Mouse (Mus musculus): ENCODE data around the gene Cds1. TPM values are rescaled to one million over a fixed set of nuclear protein-coding genes. Genes with fewer than 3 reads are reported as not detected.

The Cds1 gene
- polyA plus RNA-seq, 1 experiment from 2014 or later, result 4.0 TPM

DNA sequence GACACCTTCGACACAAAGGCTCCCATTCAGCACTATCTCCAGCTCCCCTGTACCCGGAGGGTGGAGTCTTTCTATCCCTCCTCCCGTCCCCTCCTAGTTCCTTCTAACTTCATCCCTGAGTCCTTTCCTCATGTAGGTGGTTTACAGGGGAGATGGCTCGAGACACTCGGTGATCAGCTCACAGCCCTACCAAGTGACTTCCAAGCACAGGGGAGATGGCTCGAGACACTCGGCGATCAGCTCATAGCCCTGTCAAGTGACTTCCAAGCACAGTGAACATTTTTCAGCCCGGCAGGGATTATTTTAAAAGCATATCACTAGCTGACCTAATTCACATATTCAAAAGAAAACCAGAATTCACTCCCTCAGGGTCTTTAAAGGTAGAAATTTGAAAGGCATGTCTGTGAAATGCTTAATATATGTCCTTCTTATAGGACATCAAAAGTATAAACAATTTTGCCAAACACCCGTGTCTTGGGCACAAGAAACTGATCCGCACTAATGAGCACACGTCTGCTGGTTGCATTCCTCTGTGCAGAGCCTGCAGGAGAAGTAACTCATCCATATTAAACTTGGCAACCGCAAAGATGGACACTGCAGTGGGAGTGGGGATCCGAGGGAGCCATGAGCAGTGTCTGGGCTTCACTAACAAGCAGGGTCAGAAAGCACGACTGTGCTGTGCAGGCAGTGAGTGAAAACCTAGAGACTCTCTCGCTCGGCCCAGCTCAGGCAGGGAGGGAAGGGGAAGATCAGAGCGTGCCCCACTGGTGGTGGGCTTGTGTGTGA lies 97.0 kb downstream of the Cds1 start:
- Histone ChIP-seq H3K27me3 (replicated peaks; ENCODE audit: control insufficient read depth, insufficient read depth, low read length) (no peaks in the 10 kb centered on the region), H3K4me1 (ENCODE audit: control insufficient read depth, insufficient read depth, low read length) (no peaks in the 10 kb centered on the region), H3K9me3 (replicated peaks; ENCODE audit: control insufficient read depth, low read length) (no peaks in the 10 kb centered on the region), H3K36me3 (ENCODE audit: control insufficient read depth, insufficient read depth, low read length) (peaks cover 88% of the 10 kb centered on the region), H3K27ac (ENCODE audit: low read depth, low read length) (no peak overlapping the region; the same call in 1 of the 2 replicates), H3K4me3 (ENCODE audit: low read depth, low read length) (no peak overlapping the region), H3K9ac (ENCODE audit: low read length) (no peak overlapping the region), H3K4me2 (ENCODE audit: low read length) (no peak overlapping the region)
- DNase-seq (ENCODE audit: low spot score) (no peak), ATAC-seq (no peak)
- WGBS, result 88% methylated on average over 18 of the region's 18 CpGs

DNA sequence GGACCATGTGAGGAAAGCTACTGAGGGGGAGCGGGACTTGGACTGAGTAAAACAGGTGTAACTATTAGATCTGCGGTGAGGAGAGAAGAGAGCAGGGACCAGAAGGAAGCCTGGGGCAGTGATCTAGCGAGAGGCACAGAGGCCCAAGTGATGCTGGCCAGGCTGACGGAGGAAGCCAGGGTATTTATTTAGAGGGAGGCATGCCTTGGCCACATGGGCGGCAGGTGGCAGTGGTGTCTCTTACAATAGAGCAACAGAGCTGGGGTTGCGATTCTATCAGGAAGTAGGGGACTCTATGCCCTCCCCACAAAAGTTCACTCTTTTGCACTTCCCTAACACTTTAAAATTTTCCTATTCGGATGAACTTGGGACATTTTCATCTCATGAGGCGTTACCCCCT lies 97.7 kb downstream of the Cds1 start:
- ATAC-seq (no peak), DNase-seq (ENCODE audit: low spot score) (no peak)
- no peak overlapping the region; the same call in 1 of the 2 replicates for H3K27ac ChIP-seq (ENCODE audit: low read depth, low read length)

DNA sequence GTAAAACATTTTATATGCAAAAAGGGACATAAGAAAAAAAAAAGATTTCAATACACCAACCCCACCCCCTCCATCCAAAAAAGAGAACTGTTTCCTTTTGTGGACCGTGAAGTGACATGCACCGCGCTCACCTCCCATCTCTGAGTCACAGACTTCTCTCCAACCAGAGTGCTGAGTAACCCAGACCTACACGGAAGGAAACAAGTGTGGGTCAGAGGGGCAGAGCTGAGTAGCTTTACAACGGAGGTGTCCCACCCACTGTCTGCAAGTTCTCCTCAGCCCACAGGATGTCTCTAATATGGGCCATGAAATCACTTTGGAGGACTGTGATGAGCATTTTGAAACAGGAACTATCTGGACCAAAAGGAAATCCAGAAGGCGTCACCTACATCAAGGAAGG lies 99.0 kb downstream of the Cds1 start:
- Histone ChIP-seq H3K4me3 (ENCODE audit: low read depth, low read length) (no peak overlapping the region), H3K27me3 (replicated peaks; ENCODE audit: control insufficient read depth, insufficient read depth, low read length) (no peaks in the 10 kb centered on the region), H3K4me1 (ENCODE audit: control insufficient read depth, insufficient read depth, low read length) (no peaks in the 10 kb centered on the region), H3K9me3 (replicated peaks; ENCODE audit: control insufficient read depth, low read length) (no peaks in the 10 kb centered on the region), H3K27ac (ENCODE audit: low read depth, low read length) (no peak overlapping the region), H3K36me3 (ENCODE audit: control insufficient read depth, insufficient read depth, low read length) (peaks cover 88% of the 10 kb centered on the region), H3K4me2 (ENCODE audit: low read length) (no peak overlapping the region), H3K9ac (ENCODE audit: low read length) (no peak overlapping the region)
- WGBS, result 96% methylated on average over 6 of the region's 6 CpGs
- no peak for DNase-seq (ENCODE audit: low spot score)
- no peak for ATAC-seq

More for the DNA sequence above, 97.7 kb downstream of the Cds1 start:
- no peak overlapping the region for H3K4me2 ChIP-seq (ENCODE audit: low read length)
- H3K9me3 ChIP-seq (replicated peaks; ENCODE audit: control insufficient read depth, low read length), result no peaks in the 10 kb centered on the region
- no peak overlapping the region for H3K9ac ChIP-seq (ENCODE audit: low read length)
- H3K27me3 ChIP-seq (replicated peaks; ENCODE audit: control insufficient read depth, insufficient read depth, low read length), result no peaks in the 10 kb centered on the region
- WGBS, result 91% methylated on average over 8 of the region's 8 CpGs
- peaks cover 88% of the 10 kb centered on the region for H3K36me3 ChIP-seq (ENCODE audit: control insufficient read depth, insufficient read depth, low read length)
- H3K4me1 ChIP-seq (ENCODE audit: control insufficient read depth, insufficient read depth, low read length), result no peaks in the 10 kb centered on the region
- no peak overlapping the region for H3K4me3 ChIP-seq (ENCODE audit: low read depth, low read length)

DNA sequence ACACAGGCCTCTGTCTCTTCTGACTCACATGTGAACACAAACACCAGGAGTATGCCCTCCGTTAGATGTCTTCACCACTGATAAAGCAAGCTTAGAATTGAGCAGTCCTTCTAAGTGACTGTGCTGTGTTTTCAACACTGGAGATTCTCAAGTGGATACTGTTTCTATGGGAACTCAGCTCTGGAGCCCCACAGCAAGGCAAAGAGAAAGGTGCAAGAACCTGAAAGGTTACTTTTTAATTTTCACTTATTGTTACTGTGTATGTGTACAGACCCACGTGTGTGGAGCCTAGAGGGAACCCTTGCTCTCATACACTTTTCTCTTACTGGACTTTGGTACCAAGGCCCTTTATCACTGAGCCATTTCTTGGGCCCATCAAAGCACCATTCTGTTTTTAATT lies 101.8 kb downstream of the Cds1 start:
- ATAC-seq, result no peak
- Histone ChIP-seq H3K4me2 (ENCODE audit: low read length) (no peak overlapping the region), H3K9me3 (replicated peaks; ENCODE audit: control insufficient read depth, low read length) (no peaks in the 10 kb centered on the region), H3K36me3 (ENCODE audit: control insufficient read depth, insufficient read depth, low read length) (peaks cover 93% of the 10 kb centered on the region), H3K4me3 (ENCODE audit: low read depth, low read length) (no peak overlapping the region), H3K9ac (ENCODE audit: low read length) (no peak overlapping the region), H3K4me1 (ENCODE audit: control insufficient read depth, insufficient read depth, low read length) (no peaks in the 10 kb centered on the region), H3K27me3 (replicated peaks; ENCODE audit: control insufficient read depth, insufficient read depth, low read length) (no peaks in the 10 kb centered on the region), H3K27ac (ENCODE audit: low read depth, low read length) (no peak overlapping the region)
- no peak for DNase-seq (ENCODE audit: low spot score)
- whole genome bisulfite sequencing, result 69% methylated on average over 2 of the region's 2 CpGs

Other genes starting within 250 kb of the Cds1 start
- gene Nkx6-1, start 100.1 kb upstream of the Cds1 start, polyA plus RNA-seq (2014; fragmentation: Nextera tagmentation; extraction: Ambion mirVana), result 0.15 and 0.28 TPM in 2 replicates